Mouse (Mus musculus) intestine, postnatal 0 days (tissue): ENCODE data around the gene Grasp. TPM values are rescaled to one million over a fixed set of nuclear protein-coding genes. Genes with fewer than 3 reads are reported as not detected.

Source experiments
- ATAC-seq: fragments of 200-750 bp; cut with Nextera tagmentation; 2 replicates; pipeline ENCODE4 v1.8.0; 2017; ENCODE audit warnings: mild to moderate bottlenecking, moderate TSS enrichment, moderate library complexity
- H3K27ac ChIP-seq: fragments of 300-500 bp; sonication (generic); 2 replicates; pipeline ENCODE4 v1.5.1; 2014; ENCODE audit warnings: mild to moderate bottlenecking, low read depth, low read length, moderate library complexity
- H3K27me3 ChIP-seq: fragments of 300-500 bp; sonication (generic); replicated peaks from 2 replicates; pipeline ENCODE4 v1.6.1; 2014; ENCODE audit warnings: low read length, mixed read lengths; ENCODE audit not compliant: control insufficient read depth, insufficient read depth
- H3K36me3 ChIP-seq: fragments of 300-500 bp; sonication (generic); 2 replicates; pipeline ENCODE4 v1.6.1; 2014; ENCODE audit warnings: mild to moderate bottlenecking, moderate library complexity; ENCODE audit not compliant: control insufficient read depth, insufficient read depth
- H3K4me1 ChIP-seq: fragments of 300-500 bp; sonication (generic); replicated peaks from 2 replicates; pipeline ENCODE4 v1.6.1; 2014; ENCODE audit warnings: antibody characterized with exemption, low read length, mixed read lengths; ENCODE audit not compliant: control insufficient read depth, insufficient read depth
- H3K4me2 ChIP-seq: fragments of 300-500 bp; sonication (generic); replicated peaks from 2 replicates; pipeline ENCODE4 v1.6.1; 2014; ENCODE audit warnings: low read depth, mild to moderate bottlenecking, moderate library complexity
- H3K4me3 ChIP-seq: fragments of 300-500 bp; sonication (generic); 2 replicates; pipeline ENCODE4 v1.5.1; 2014; ENCODE audit warnings: low read depth, low read length
- H3K9ac ChIP-seq: fragments of 300-500 bp; sonication (generic); 2 replicates; pipeline ENCODE4 v1.6.1; 2014; ENCODE audit warnings: mild to moderate bottlenecking, low read depth, low read length
- H3K9me3 ChIP-seq: fragments of 300-500 bp; sonication (generic); 2 replicates; pipeline ENCODE4 v1.6.1; 2016; ENCODE audit warnings: mixed run types; ENCODE audit not compliant: control insufficient read depth
- CTCF ChIP-seq: sonication (generic); IDR thresholded peaks from 2 replicates; pipeline ENCODE4 v1.5.1; 2016; ENCODE audit warnings: low read depth, mild to moderate bottlenecking, control low read depth, antibody characterized with exemption, moderate library complexity
- WGBS: fragments of 180-500 bp; shearing (Covaris S2); extraction: QIAGEN DNeasy Blood & Tissue Kit; methylation state at CpG from one replicate; pipeline ENCODE4 v1.1.7; 2014; 5-methylcytosine and 5-hydroxymethylcytosine counted together
- polyA plus RNA-seq: library from polyadenylated mRNA; unstranded; fragments of >200 nt; fragmentation: Nextera tagmentation; extraction: Ambion mirVana; gene quantifications from 2 replicates; pipeline ENCODE4 v1.2.1, GENCODE M21; 2015

Gene Grasp
- polyA plus RNA-seq, 1 experiment from 2014 or later: 2.0 TPM

DNA sequence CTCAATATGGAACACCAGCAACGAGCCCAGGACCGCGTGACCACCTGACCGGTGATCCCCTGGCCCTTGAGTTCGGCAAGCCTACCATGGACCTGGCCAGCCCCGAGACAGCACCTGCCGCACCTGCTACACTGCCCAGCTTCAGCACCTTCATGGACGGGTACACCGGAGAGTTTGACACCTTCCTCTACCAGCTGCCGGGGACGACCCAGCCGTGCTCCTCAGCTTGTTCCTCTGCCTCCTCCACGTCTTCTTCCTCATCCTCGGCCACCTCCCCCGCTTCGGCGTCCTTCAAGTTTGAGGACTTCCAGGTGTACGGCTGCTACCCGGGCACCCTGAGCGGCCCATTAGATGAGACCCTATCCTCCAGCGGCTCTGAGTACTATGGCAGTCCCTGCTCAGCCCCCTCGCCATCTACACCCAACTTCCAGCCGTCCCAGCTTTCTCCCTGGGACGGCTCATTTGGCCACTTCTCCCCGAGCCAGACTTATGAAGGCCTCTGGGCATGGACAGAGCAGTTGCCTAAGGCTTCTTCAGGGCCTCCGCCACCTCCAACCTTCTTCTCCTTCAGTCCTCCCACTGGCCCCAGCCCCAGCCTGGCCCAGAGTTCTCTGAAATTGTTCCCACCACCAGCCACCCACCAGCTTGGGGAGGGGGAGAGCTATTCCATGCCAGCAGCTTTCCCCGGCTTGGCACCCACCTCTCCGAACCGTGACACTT lies 46.3 kb downstream of the Grasp start:
- Histone ChIP-seq H3K36me3 (peaks cover 10% of the 10 kb centered on the region; the same call in 1 of the 2 replicates), H3K9ac (no peak overlapping the region), H3K4me2 (no peak overlapping the region), H3K27me3 (0 out of 2 replicates have a peak, but pooled peaks cover 9% of the 10 kb centered on the region), H3K4me3 (no peak overlapping the region), H3K9me3 (no peaks in the 10 kb centered on the region), H3K4me1 (no peaks in the 10 kb centered on the region), H3K27ac (no peak overlapping the region)
- no peak for ATAC-seq
- 91% methylated on average over 29 of the region's 29 CpGs for WGBS
- TF ChIP-seq CTCF: no peak

DNA sequence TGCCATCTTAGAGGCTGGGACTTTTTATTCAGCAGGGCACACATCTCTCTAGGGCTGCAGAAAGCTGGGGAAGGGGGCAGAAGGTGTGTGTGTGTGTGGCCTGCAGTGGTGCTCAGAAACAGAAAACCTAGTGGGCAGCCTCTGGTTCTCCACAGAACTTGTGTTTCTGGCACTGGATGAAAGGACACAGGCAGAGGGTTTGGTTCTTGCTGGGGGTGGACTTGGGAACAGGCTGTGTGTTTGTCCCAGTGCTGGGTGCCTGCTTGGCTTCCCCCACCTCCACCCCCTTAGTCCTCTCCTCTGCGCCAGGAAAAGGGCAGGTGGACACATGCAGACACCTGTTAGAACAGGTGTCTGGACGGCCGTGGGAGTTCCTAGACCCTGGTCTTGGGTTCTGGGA lies 47.1 kb downstream of the Grasp start:
- H3K9me3 ChIP-seq: no peaks in the 10 kb centered on the region
- H3K9ac ChIP-seq: no peak overlapping the region
- H3K27ac ChIP-seq: no peak overlapping the region
- H3K4me1 ChIP-seq: no peaks in the 10 kb centered on the region
- 0 out of 2 replicates have a peak, but pooled peaks cover 9% of the 10 kb centered on the region for H3K27me3 ChIP-seq
- no peak for TF ChIP-seq CTCF
- H3K4me2 ChIP-seq: no peak overlapping the region
- 77% methylated on average over 3 of the region's 3 CpGs for WGBS
- H3K4me3 ChIP-seq: no peak overlapping the region
- ATAC-seq: no peak
- H3K36me3 ChIP-seq: peaks cover 10% of the 10 kb centered on the region; the same call in 1 of the 2 replicates

- H3K4me1 ChIP-seq: no peaks in the 10 kb centered on the region
- H3K27me3 ChIP-seq: 0 out of 2 replicates have a peak, but pooled peaks cover 8% of the 10 kb centered on the region
- H3K27ac ChIP-seq: no peak overlapping the region
- no peak for TF ChIP-seq CTCF
- H3K9ac ChIP-seq: no peak overlapping the region
- H3K36me3 ChIP-seq: peaks cover 10% of the 10 kb centered on the region; the same call in 1 of the 2 replicates
- H3K4me3 ChIP-seq: no peak overlapping the region
- 90% methylated on average over 15 of the region's 15 CpGs for WGBS
- H3K4me2 ChIP-seq: no peak overlapping the region
- ATAC-seq: no peak
- H3K9me3 ChIP-seq: no peaks in the 10 kb centered on the region
Observed at GRCm38 (mm10) chr15:101271513-101271912, 47.5 kb downstream of the Grasp start.

DNA sequence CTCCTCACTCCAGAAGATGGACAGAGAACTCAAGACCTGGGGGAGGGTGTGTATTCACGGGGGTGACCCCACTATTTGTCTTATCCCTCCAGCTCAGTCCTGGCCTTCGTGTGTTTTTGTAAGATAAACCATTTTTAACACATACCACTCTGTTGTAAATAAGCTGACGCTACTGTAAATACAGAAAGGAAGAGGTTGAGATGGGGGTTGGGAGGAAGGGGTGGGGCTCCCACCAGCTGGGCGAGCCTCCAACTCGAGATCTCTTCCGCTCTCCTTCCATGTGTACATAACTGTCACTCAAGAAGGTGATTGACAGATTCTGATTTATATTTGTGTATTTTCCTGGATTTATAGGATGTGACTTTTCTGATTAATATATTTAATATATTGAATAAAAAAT lies 50.4 kb downstream of the Grasp start:
- ATAC-seq: no peak
- no peaks in the 10 kb centered on the region for H3K9me3 ChIP-seq
- no peak overlapping the region for H3K9ac ChIP-seq
- no peak overlapping the region for H3K4me3 ChIP-seq
- no peaks in the 10 kb centered on the region for H3K27me3 ChIP-seq
- no peak for TF ChIP-seq CTCF
- H3K36me3 ChIP-seq: peaks cover 10% of the 10 kb centered on the region; the same call in 1 of the 2 replicates
- 42% methylated on average over 6 of the region's 6 CpGs for WGBS
- no peak overlapping the region for H3K27ac ChIP-seq
- no peak overlapping the region for H3K4me2 ChIP-seq
- no peaks in the 10 kb centered on the region for H3K4me1 ChIP-seq

DNA sequence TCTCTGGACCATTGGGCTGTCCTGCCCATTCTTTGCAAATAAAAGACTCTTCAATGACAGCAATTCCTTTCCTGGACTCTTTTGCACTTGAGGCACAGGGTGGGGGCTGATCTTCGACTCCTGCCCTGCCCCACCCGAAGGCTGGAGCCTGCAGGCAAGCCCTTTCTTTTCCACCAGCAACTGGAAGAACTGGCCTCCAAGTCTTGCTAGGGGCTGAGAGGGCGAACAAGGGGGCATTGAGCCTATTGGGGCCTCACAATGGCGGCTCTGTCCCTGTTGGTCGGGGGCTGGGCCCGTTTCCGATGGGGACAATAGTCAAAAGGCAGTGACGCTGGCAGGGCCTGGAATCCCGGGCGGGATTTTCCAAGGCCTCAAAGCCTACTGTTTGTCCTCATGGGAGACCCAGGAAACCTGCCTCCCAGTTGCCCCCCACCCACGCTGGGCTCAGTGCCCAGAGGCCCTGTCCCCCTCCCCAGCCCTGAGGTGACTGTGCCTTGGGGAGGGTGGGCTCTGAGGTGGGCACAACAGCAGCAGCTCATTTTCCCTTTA lies 53.4 kb downstream of the Grasp start:
- no peak overlapping the region for H3K27ac ChIP-seq
- no peaks in the 10 kb centered on the region for H3K9me3 ChIP-seq
- no peaks in the 10 kb centered on the region for H3K4me1 ChIP-seq
- no peak overlapping the region for H3K4me2 ChIP-seq
- TF ChIP-seq CTCF: no peak
- no peaks in the 10 kb centered on the region for H3K27me3 ChIP-seq
- 0 out of 2 replicates have a peak overlapping the region, but pooled peaks have one; percentile 17 for H3K9ac ChIP-seq
- 34% methylated on average over 11 of the region's 11 CpGs for WGBS
- peak; percentile 42; the same call in 1 of the 2 replicates for ATAC-seq
- no peak overlapping the region for H3K4me3 ChIP-seq
- H3K36me3 ChIP-seq: peaks cover 7% of the 10 kb centered on the region; the same call in 1 of the 2 replicates

DNA sequence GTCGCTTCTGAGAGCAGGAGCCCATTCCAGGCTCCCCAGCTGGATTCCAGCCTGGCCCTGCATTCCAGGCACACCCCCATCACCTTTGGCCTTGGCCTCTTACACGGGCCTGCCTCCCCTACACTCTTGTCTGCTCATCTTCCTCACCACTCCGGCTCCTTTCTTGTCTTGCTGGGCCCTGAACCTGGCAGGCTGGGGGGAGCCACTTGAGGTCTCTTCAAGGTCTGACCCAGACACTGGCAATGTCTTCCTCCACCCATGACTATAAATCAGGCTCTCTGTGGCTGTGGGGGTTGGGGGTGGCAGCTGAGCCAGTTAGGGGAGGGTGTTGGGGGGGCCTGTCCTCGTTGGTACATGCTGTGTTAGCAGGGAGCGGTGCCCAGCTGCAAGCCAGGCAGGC lies 54.6 kb downstream of the Grasp start:
- Histone ChIP-seq H3K27me3 (no peaks in the 10 kb centered on the region), H3K4me1 (no peaks in the 10 kb centered on the region), H3K4me3 (no peak overlapping the region), H3K9me3 (no peaks in the 10 kb centered on the region), H3K9ac (no peak overlapping the region), H3K27ac (no peak overlapping the region), H3K4me2 (no peak overlapping the region), H3K36me3 (no peaks in the 10 kb centered on the region)
- no peak for TF ChIP-seq CTCF
- ATAC-seq: no peak
- 41% methylated on average over 5 of the region's 5 CpGs for WGBS
